Mouse (Mus musculus) myocyte (in vitro differentiated cells): ENCODE results near the gene Cyp2d11. TPM values are rescaled to one million over a fixed set of nuclear protein-coding genes. Genes with fewer than 3 reads are reported as not detected.
"Not testable (repeated sequence)": the region's sequence is repeated elsewhere in the genome, so short reads cannot be mapped to it uniquely, and the experiment has no call there.

Experiments used
- H3K27me3 ChIP-seq: one replicate; pipeline ENCODE4 v1.6.1; 2011; ENCODE audit not compliant: control insufficient read depth, insufficient read depth, insufficient read length
- H3K36me3 ChIP-seq: one replicate; pipeline ENCODE4 v1.6.1; 2011; ENCODE audit not compliant: control insufficient read depth, insufficient read depth
- H3K4me2 ChIP-seq: one replicate; pipeline ENCODE4 v1.6.1; 2011; ENCODE audit warnings: low read depth, control low read depth
- H3K4me3 ChIP-seq: one replicate; pipeline ENCODE4 v1.5.1; 2011; ENCODE audit warnings: mild to moderate bottlenecking, control low read depth, moderate library complexity
- H3K79me2 ChIP-seq: one replicate; pipeline ENCODE4 v1.6.1; 2011; ENCODE audit not compliant: control insufficient read depth, insufficient read depth
- H3ac ChIP-seq: one replicate; pipeline ENCODE4 v1.6.1; 2011; ENCODE audit not compliant: control insufficient read depth, insufficient read length
- CEBPB ChIP-seq: IDR thresholded peaks from 2 replicates; pipeline ENCODE4 v1.6.1; 2011; ENCODE audit warnings: mild to moderate bottlenecking, moderate library complexity; ENCODE audit not compliant: poor library complexity, insufficient read depth, severe bottlenecking
- E2F4 ChIP-seq: IDR thresholded peaks from one replicate; pipeline ENCODE4 v1.6.1; 2011; ENCODE audit warnings: mild to moderate bottlenecking, control low read depth, moderate library complexity; ENCODE audit not compliant: insufficient read depth
- MAX ChIP-seq: IDR thresholded peaks from one replicate; pipeline ENCODE4 v1.6.1; 2011; ENCODE audit warnings: low read depth, mild to moderate bottlenecking, control low read depth
- MYOD1 ChIP-seq, 3 experiments: IDR thresholded peaks; one replicate each; pipeline ENCODE4 v1.6.1; 2011; ENCODE audit warnings: control low read depth in 2 of 3, low read depth in 2 of 3, mild to moderate bottlenecking in 2 of 3, moderate library complexity in 1 of 3; ENCODE audit not compliant: insufficient read length in 2 of 3, control insufficient read depth in 1 of 3
- MYOG ChIP-seq, 3 experiments: IDR thresholded peaks; one replicate each; pipeline ENCODE4 v1.6.1; 2011; ENCODE audit warnings: control low read depth in 2 of 3, low read depth in 2 of 3, mild to moderate bottlenecking in 2 of 3; ENCODE audit not compliant: insufficient read length in 2 of 3, control insufficient read depth in 1 of 3, insufficient read depth in 1 of 3
- POLR2A ChIP-seq: IDR thresholded peaks from one replicate; pipeline ENCODE4 v1.6.1; 2011; ENCODE audit warnings: low read depth, mild to moderate bottlenecking, control low read depth, moderate library complexity; ENCODE audit not compliant: insufficient read length
- POLR2AphosphoS2 ChIP-seq: IDR thresholded peaks from one replicate; pipeline ENCODE4 v1.6.1; 2011; ENCODE audit warnings: low read depth, control low read depth; ENCODE audit not compliant: insufficient read length
- REST ChIP-seq: IDR thresholded peaks from one replicate; pipeline ENCODE4 v1.6.1; 2011; ENCODE audit warnings: mild to moderate bottlenecking, control low read depth, moderate library complexity; ENCODE audit not compliant: insufficient read depth, insufficient read length
- SRF ChIP-seq: IDR thresholded peaks from one replicate; pipeline ENCODE4 v1.6.1; 2011; ENCODE audit warnings: low read depth; ENCODE audit not compliant: control insufficient read depth, insufficient read length
- TCF12 ChIP-seq: IDR thresholded peaks from one replicate; pipeline ENCODE4 v1.6.1; 2011; ENCODE audit warnings: mild to moderate bottlenecking, control low read depth; ENCODE audit not compliant: poor library complexity, insufficient read depth, severe bottlenecking
- TCF3 ChIP-seq: IDR thresholded peaks from one replicate; pipeline ENCODE4 v1.6.1; 2011; ENCODE audit warnings: low read depth, control low read depth; ENCODE audit not compliant: insufficient read length
- USF1 ChIP-seq: IDR thresholded peaks from one replicate; pipeline ENCODE4 v1.6.1; 2011; ENCODE audit warnings: low read depth, mild to moderate bottlenecking, control low read depth, moderate library complexity
- polyA plus RNA-seq: library from polyadenylated mRNA; unstranded; fragments of >200 nt; fragmentation: generic; extraction: Trizol; gene quantifications from one replicate; pipeline ENCODE4 v1.2.1, GENCODE M21; 2012; ENCODE audit warnings: missing spikeins

Cyp2d11 gene
- polyA plus RNA-seq: not detected

DNA sequence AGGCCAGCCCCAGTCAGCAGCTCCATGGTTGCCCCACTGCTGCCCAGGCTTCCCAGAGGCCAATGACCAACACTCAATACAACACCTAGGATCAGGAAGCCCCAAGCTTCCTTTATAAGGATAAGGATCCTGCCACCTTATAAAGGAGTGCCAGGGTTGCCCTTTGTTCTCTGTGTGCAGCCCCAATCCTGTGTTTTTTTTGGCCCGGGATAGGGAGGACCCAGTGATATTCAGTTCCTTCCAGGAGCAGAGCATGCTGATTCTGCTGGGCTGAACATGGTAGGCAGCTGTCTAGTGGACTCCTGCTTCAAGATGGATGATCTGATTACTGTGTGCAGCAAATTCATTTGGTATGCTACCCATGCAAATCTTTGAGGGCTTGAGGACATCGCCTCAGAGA is at the start of gene Cyp2d11:
Cyp2d11 (minus strand) TSS at position 101 of the 400 bp plus-strand sequence.
- H3K79me2 ChIP-seq, H3ac ChIP-seq, H3K4me3 ChIP-seq, H3K27me3 ChIP-seq, H3K36me3 ChIP-seq, H3K4me2 ChIP-seq: not testable (repeated sequence)

DNA sequence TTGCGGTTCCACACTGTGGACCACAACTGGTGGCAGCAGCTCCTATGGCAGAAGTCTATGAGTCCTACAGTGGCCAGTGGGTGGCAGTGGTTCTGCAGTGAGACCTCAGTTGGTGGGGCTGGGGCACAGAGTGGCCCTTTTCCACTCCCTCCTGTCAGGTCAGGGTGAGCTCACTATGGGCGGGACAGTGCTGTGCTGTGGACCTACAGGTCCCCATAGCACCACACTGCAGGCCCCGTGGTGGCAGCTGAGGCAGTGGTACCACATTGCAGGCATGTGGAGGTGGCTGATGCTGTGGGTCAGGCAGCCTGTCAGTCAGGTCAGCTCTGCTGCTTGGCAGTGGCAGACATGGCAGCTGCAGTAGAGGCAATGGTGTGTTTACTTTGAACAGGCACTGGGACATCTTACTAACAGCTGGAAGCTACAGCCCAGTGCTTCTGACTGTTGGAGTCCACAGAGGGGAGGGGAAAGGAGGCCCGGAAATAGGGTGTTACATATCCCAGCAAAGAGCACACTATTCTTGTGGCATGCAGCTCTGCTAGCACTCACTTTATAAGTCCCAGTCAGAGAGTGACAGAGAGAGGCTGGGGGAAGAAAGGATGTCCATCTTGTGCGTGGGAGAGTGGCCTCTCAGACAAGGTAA is 44.3 kb upstream of the Cyp2d11 start:
- Histone ChIP-seq H3ac (no peak overlapping the region), H3K27me3 (no peaks in the 10 kb centered on the region), H3K36me3 (no peaks in the 10 kb centered on the region), H3K4me2 (no peak overlapping the region), H3K79me2 (no peaks in the 10 kb centered on the region), H3K4me3 (no peak overlapping the region)
- no peak for TF ChIP-seq POLR2AphosphoS2
- TF ChIP-seq REST: no peak
- no peak for TF ChIP-seq CEBPB
- no peak for TF ChIP-seq MYOG (IDR thresholded peaks at IDR 0.05; ENCODE audit: control insufficient read depth in 1 of 3, insufficient read depth in 1 of 3, insufficient read length in 2 of 3, low read depth in 2 of 3)
- no peak for TF ChIP-seq E2F4
- no peak for TF ChIP-seq TCF3
- TF ChIP-seq MYOD1 (IDR thresholded peaks at IDR 0.05; ENCODE audit: control insufficient read depth in 1 of 3, insufficient read length in 2 of 3, low read depth in 2 of 3): no peak
- no peak for TF ChIP-seq POLR2A
- no peak for TF ChIP-seq TCF12
- no peak for TF ChIP-seq SRF
- TF ChIP-seq USF1: no peak
- TF ChIP-seq MAX: no peak

DNA sequence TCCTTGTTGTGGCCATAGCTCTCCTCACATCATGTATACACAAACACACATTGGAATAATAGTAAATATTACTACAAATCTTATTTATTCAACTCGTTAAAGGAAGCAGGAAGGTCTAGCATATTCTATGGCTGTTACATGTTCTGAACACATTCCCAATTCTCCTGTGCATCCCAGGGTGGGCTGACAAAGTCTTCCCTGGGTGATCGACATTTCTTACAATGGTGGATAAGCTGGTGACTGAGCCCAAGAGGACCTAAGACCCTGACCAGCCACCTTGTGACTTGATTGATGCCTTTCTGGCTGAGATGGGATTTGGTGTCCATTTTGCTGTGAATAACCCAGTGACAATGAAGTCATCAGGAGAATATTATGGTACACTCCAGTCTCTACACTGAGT is 41.8 kb upstream of the Cyp2d11 start:
- TF ChIP-seq REST: no peak
- TF ChIP-seq SRF: no peak
- no peak for TF ChIP-seq CEBPB
- TF ChIP-seq MAX: no peak
- no peak for TF ChIP-seq TCF3
- TF ChIP-seq POLR2A: no peak
- no peak for TF ChIP-seq MYOG (IDR thresholded peaks at IDR 0.05; ENCODE audit: control insufficient read depth in 1 of 3, insufficient read depth in 1 of 3, insufficient read length in 2 of 3, low read depth in 2 of 3)
- TF ChIP-seq MYOD1 (IDR thresholded peaks at IDR 0.05; ENCODE audit: control insufficient read depth in 1 of 3, insufficient read length in 2 of 3, low read depth in 2 of 3): no peak
- TF ChIP-seq USF1: no peak
- TF ChIP-seq TCF12: no peak
- TF ChIP-seq POLR2AphosphoS2: no peak
- TF ChIP-seq E2F4: no peak
- H3K27me3 ChIP-seq: no peaks in the 10 kb centered on the region
- H3K4me3 ChIP-seq: no peak overlapping the region
- H3K36me3 ChIP-seq: no peaks in the 10 kb centered on the region
- no peak overlapping the region for H3ac ChIP-seq
- H3K4me2 ChIP-seq: no peak overlapping the region
- no peaks in the 10 kb centered on the region for H3K79me2 ChIP-seq

DNA sequence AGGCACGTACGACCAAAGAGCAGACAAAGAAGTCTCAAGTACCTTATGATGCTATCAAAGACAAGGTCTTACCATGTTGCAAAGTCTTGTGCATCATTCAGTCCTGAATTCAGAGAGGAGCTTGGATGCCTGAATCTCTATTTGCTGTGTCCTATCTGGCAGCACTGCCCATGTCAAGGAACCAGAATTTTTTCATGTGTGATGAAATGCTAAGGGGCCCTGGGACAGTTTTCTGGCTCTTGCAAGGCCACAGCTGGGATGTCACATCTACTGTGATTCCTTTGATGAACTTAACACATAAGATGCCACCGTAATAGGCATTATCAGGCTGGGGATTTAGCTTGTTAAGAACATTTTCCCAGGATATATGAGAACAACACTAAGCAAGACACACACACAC is 41.2 kb upstream of the Cyp2d11 start:
- no peaks in the 10 kb centered on the region for H3K36me3 ChIP-seq
- no peak overlapping the region for H3ac ChIP-seq
- H3K4me2 ChIP-seq: no peak overlapping the region
- H3K27me3 ChIP-seq: no peaks in the 10 kb centered on the region
- no peaks in the 10 kb centered on the region for H3K79me2 ChIP-seq
- H3K4me3 ChIP-seq: no peak overlapping the region
- no peak for TF ChIP-seq MAX
- no peak for TF ChIP-seq E2F4
- TF ChIP-seq POLR2A: no peak
- no peak for TF ChIP-seq POLR2AphosphoS2
- no peak for TF ChIP-seq MYOG (IDR thresholded peaks at IDR 0.05; ENCODE audit: control insufficient read depth in 1 of 3, insufficient read depth in 1 of 3, insufficient read length in 2 of 3, low read depth in 2 of 3)
- no peak for TF ChIP-seq SRF
- TF ChIP-seq MYOD1 (IDR thresholded peaks at IDR 0.05; ENCODE audit: control insufficient read depth in 1 of 3, insufficient read length in 2 of 3, low read depth in 2 of 3): no peak
- TF ChIP-seq TCF12: no peak
- TF ChIP-seq USF1: no peak
- TF ChIP-seq CEBPB: no peak
- no peak for TF ChIP-seq REST
- TF ChIP-seq TCF3: no peak

DNA sequence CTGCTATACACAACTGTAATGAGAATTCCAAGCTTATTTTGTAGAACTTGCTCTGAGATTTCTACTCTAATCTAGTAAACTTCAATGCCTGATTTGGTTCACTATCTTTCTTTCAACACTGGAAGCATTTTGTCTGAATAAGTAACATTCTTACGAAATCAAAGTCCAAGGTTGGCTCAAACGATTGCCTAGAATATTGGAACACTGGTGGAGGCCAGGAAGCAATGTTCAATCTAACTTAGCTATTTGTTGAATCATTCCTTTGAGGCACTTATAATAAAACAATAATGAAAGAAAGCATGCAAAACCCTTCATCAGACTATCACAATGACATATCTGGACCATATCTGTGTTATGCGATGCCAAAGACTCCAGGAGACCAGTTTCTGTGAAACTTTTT is 40.7 kb upstream of the Cyp2d11 start:
- H3K36me3 ChIP-seq: no peaks in the 10 kb centered on the region
- TF ChIP-seq SRF (no peak), MYOD1 (IDR thresholded peaks at IDR 0.05; ENCODE audit: control insufficient read depth in 1 of 3, insufficient read length in 2 of 3, low read depth in 2 of 3) (no peak), MYOG (IDR thresholded peaks at IDR 0.05; ENCODE audit: control insufficient read depth in 1 of 3, insufficient read depth in 1 of 3, insufficient read length in 2 of 3, low read depth in 2 of 3) (no peak), USF1 (no peak), CEBPB (no peak), POLR2A (no peak), REST (no peak), MAX (no peak), POLR2AphosphoS2 (no peak), E2F4 (no peak), TCF3 (no peak), TCF12 (no peak)
- H3K4me3 ChIP-seq: no peak overlapping the region
- H3ac ChIP-seq: no peak overlapping the region
- H3K4me2 ChIP-seq: no peak overlapping the region
- H3K27me3 ChIP-seq: no peaks in the 10 kb centered on the region
- no peaks in the 10 kb centered on the region for H3K79me2 ChIP-seq
